In genomic region chr7:133441169-133441568, GRCm38 (mm10) we compare ENCODE assay signal across 11 mouse cellular contexts.
DNase-seq lines count a peak whose midpoint lies in the region; ATAC-seq and TF ChIP-seq lines count a peak whose summit lies in the region.
"Had no signal": no experiment of that assay in that cellular context is flagged by ENCODE, and none has a peak within 500 bp of the region (broad histone marks: within the 10 kb centered on the region; RNA-seq: fewer than 3 reads in every experiment).

No protein-coding gene starts in this region.

- H3K9ac ChIP-seq in forebrain, postnatal 0 days = no peak overlapping the region
- no peak overlapping the region for H3K9ac ChIP-seq in midbrain, embryonic 12.5 days (replicated peaks)
- H3K9ac ChIP-seq in liver, postnatal 0 days (replicated peaks) = no peak overlapping the region
- H3K9ac ChIP-seq: heart, embryonic 15.5 days had no signal

- no peaks in the 10 kb centered on the region for H3K9me3 ChIP-seq in embryonic facial prominence, embryonic 10.5 days
- no peaks in the 10 kb centered on the region for H3K9me3 ChIP-seq in forebrain, postnatal 0 days (ENCODE audit: low read length)
- no peaks in the 10 kb centered on the region for H3K9me3 ChIP-seq in midbrain, embryonic 12.5 days
- no peaks in the 10 kb centered on the region for H3K9me3 ChIP-seq in liver, postnatal 0 days (ENCODE audit: low read length)
- H3K9me3 ChIP-seq: heart, embryonic 15.5 days had no signal

- H3K27me3 ChIP-seq in embryonic facial prominence, embryonic 10.5 days (replicated peaks; ENCODE audit: low read depth, poor library complexity, severe bottlenecking) = no peaks in the 10 kb centered on the region
- no peaks in the 10 kb centered on the region for H3K27me3 ChIP-seq in forebrain, postnatal 0 days (ENCODE audit: insufficient read depth, low read length)
- H3K27me3 ChIP-seq in midbrain, embryonic 12.5 days = peaks cover 19% of the 10 kb centered on the region; the same call in 1 of the 2 replicates
- H3K27me3 ChIP-seq in liver, postnatal 0 days (ENCODE audit: insufficient read depth, low read length) = no peaks in the 10 kb centered on the region
- H3K27me3 ChIP-seq: heart, embryonic 15.5 days had no signal

- no peaks in the 10 kb centered on the region for H3K36me3 ChIP-seq in embryonic facial prominence, embryonic 10.5 days (replicated peaks)
- H3K36me3 ChIP-seq in forebrain, postnatal 0 days (ENCODE audit: insufficient read depth) = no peaks in the 10 kb centered on the region
- H3K36me3 ChIP-seq in midbrain, embryonic 12.5 days = no peaks in the 10 kb centered on the region
- H3K36me3 ChIP-seq in liver, postnatal 0 days (replicated peaks; ENCODE audit: insufficient read depth, low read length) = no peaks in the 10 kb centered on the region
- H3K36me3 ChIP-seq: heart, embryonic 15.5 days had no signal

- no peak for TF ChIP-seq CTCF in forebrain, postnatal 0 days (IDR thresholded peaks at IDR 0.05; ENCODE audit: low read depth)
- TF ChIP-seq CTCF in liver, postnatal 0 days (IDR thresholded peaks at IDR 0.05; ENCODE audit: low read depth) = no peak

- TF ChIP-seq EP300 in liver, postnatal 0 days (IDR thresholded peaks at IDR 0.05; ENCODE audit: low read depth) = no peak

- 63% methylated on average over 6 of the region's 6 CpGs for WGBS in embryonic facial prominence, embryonic 10.5 days
- 9% methylated on average over 6 of the region's 6 CpGs for WGBS in forebrain, postnatal 0 days
- 52% methylated on average over 6 of the region's 6 CpGs for WGBS in midbrain, embryonic 12.5 days
- 76% methylated on average over 6 of the region's 6 CpGs for WGBS in liver, postnatal 0 days (ENCODE audit: insufficient replicate concordance)

- ATAC-seq in forebrain, postnatal 0 days = peak; percentile 48; the same call in 1 of the 2 replicates
- no peak for ATAC-seq in midbrain, embryonic 12.5 days (ENCODE audit: low FRiP score, low read depth)
- no peak for ATAC-seq in liver, postnatal 0 days

- peak overlapping the region; percentile 40 for H3K4me2 ChIP-seq in forebrain, postnatal 0 days (ENCODE audit: low read depth)
- H3K4me2 ChIP-seq in midbrain, embryonic 12.5 days (replicated peaks) = peak overlapping the region; percentile 35
- H3K4me2 ChIP-seq in liver, postnatal 0 days (ENCODE audit: low read depth, low read length) = no peak overlapping the region
- H3K4me2 ChIP-seq: heart, embryonic 15.5 days had no signal

- peaks cover 43% of the 10 kb centered on the region for H3K4me1 ChIP-seq in embryonic facial prominence, embryonic 10.5 days
- H3K4me1 ChIP-seq in forebrain, postnatal 0 days (ENCODE audit: insufficient read depth) = no peaks in the 10 kb centered on the region; the same call in 1 of the 2 replicates
- peaks cover 45% of the 10 kb centered on the region for H3K4me1 ChIP-seq in midbrain, embryonic 12.5 days
- no peaks in the 10 kb centered on the region for H3K4me1 ChIP-seq in liver, postnatal 0 days (ENCODE audit: insufficient read depth)
- H3K4me1 ChIP-seq: heart, embryonic 15.5 days had no signal

- H3K27ac ChIP-seq in embryonic facial prominence, embryonic 10.5 days (replicated peaks) = peak overlapping the region; percentile 70
- peak overlapping the region; percentile 31; the same call in 1 of the 2 replicates for H3K27ac ChIP-seq in forebrain, postnatal 0 days (ENCODE audit: low read depth, low read length)
- 0 out of 2 replicates have a peak overlapping the region, but pooled peaks have one; percentile 16 for H3K27ac ChIP-seq in midbrain, embryonic 12.5 days (replicated peaks)
- H3K27ac ChIP-seq in liver, postnatal 0 days (ENCODE audit: low read depth) = no peak overlapping the region
- H3K27ac ChIP-seq: heart, embryonic 15.5 days had no signal

- peak; percentile 2 for DNase-seq in Muller cell, postnatal 12 days (ENCODE audit: inconsistent ontology term)
- DNase-seq in embryonic facial prominence, embryonic 10.5 days (ENCODE audit: low spot score) = no peak
- peak; percentile 42 for DNase-seq in forebrain, postnatal 0 days
- no peak for DNase-seq in left cerebral cortex, adult 8-10 months (ENCODE audit: low spot score in 2 of 2)
- no peak for DNase-seq in spleen, postnatal 14 days (ENCODE audit: low spot score in 2 of 2)
- no peak for DNase-seq in liver, postnatal 0 days
- DNase-seq: gastrocnemius, postnatal 14 days; kidney, adult 11 months; lung, postnatal 36 days had no signal

- no peak overlapping the region for H3K4me3 ChIP-seq in embryonic facial prominence, embryonic 10.5 days
- H3K4me3 ChIP-seq in forebrain, postnatal 0 days (ENCODE audit: low read depth, low read length) = 0 out of 2 replicates have a peak overlapping the region, but pooled peaks have one; percentile 3
- H3K4me3 ChIP-seq in midbrain, embryonic 12.5 days = 0 out of 2 replicates have a peak overlapping the region, but pooled peaks have one; percentile 1
- H3K4me3 ChIP-seq in liver, postnatal 0 days (ENCODE audit: low read depth, low read length) = no peak overlapping the region
- H3K4me3 ChIP-seq: heart, embryonic 15.5 days had no signal

Comparison
In these comparisons a context has a peak if more than half of its experiments do, and no peak if none do; other contexts are left out.
1. DNase-seq: peak in Muller cell, postnatal 12 days (single experiment) and forebrain, postnatal 0 days (single experiment); none in embryonic facial prominence, embryonic 10.5 days (single experiment), left cerebral cortex, adult 8-10 months (0 of 2), spleen, postnatal 14 days (0 of 2) and liver, postnatal 0 days (single experiment).
2. H3K4me3 ChIP-seq: peak in forebrain, postnatal 0 days (single experiment) and midbrain, embryonic 12.5 days (single experiment); none in embryonic facial prominence, embryonic 10.5 days (single experiment) and liver, postnatal 0 days (single experiment).